Mouse (Mus musculus) B cell, adult (primary cell): Measurements from ENCODE around the gene Hprt. TPM values are rescaled to one million over a fixed set of nuclear protein-coding genes. Genes with fewer than 3 reads are reported as not detected.

ENCODE experiments used
- total RNA-seq: library from RNA; stranded (reverse); gene quantifications from 4 replicates; pipeline ENCODE4 v1.2.4, GENCODE M21; 2023; ENCODE audit not compliant: inconsistent age

Gene Hprt
- total RNA-seq: 44.6 to 51.9 TPM (median 47.1 TPM) in 4 replicates

DNA sequence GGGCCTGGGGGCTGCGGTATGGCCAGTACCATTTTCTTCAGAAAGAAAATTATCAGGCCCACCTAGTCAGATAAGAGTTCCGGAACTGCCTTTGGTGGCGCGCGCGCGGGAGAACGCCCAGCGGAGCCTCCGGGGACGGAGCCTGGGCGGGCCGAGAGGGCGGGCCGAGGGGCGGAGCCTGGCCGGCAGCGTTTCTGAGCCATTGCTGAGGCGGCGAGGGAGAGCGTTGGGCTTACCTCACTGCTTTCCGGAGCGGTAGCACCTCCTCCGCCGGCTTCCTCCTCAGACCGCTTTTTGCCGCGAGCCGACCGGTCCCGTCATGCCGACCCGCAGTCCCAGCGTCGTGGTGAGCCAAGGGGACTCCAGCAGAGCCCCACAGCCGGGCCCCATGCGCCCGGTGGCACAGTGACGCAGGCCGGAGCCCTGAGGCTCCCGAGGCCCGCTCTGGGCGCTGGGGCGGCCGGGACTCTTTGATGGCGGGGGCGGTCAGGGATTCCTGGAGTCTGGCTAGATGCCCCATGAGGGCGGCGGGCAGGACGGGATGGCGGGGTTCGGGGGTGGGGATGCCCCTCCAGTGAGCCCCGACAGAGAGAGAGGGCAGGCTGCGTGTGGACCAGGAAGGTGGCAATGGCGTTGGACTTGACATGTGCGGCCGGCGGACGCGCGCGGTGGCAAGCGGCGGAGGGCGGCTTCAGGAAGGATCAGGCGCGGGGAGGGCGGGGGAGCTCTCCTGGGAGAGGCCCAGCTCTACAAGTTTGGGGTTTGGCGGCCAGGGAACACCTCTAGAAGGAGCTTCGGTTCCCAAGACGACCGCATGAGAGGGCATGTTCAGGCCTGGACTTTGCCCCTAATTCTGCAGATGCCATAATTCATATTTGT lies at the start of gene Hprt:
Hprt (plus strand) TSS at position 233 of the 879 bp plus-strand sequence.

Other genes starting within 250 kb of the Hprt start
- not detected in 4 replicates for gene Ccdc160, start 196.9 kb upstream of the Hprt start, total RNA-seq
- gene Phf6, start 75.9 kb upstream of the Hprt start, total RNA-seq: 25.3 to 37.5 TPM (median 32.4 TPM) in 4 replicates